Mouse (Mus musculus) frontal cortex, postnatal 25 days (tissue): Measurements from ENCODE around the gene Gm11983.
"Not testable (repeated sequence)": the region's sequence is repeated elsewhere in the genome, so short reads cannot be mapped to it uniquely, and the experiment has no call there.

Experiments
- DNase-seq, 2 experiments: peaks; one replicate each; pipeline ENCODE4 v3.0.0; 2022; ENCODE audit warnings: low spot score in 2 of 2

Gm11983 gene

GRCm38 (mm10) chr11:6837554-6837953, at the start of gene Gm11983:
Gene Gm11983 (minus strand): TSS chr11:6837654.
- no peak for DNase-seq

- not testable (repeated sequence) for DNase-seq
Observed at GRCm38 (mm10) chr11:6883045-6883444, 45.6 kb upstream of the Gm11983 start.

GRCm38 (mm10) chr11:6881614-6882013, 44.2 kb upstream of the Gm11983 start:
- no peak for DNase-seq

- no peak for DNase-seq
Observed at GRCm38 (mm10) chr11:6877740-6878139, 40.3 kb upstream of the Gm11983 start.

GRCm38 (mm10) chr11:6870947-6871346, 33.5 kb upstream of the Gm11983 start:
- no peak for DNase-seq

GRCm38 (mm10) chr11:6865536-6865935, 28.1 kb upstream of the Gm11983 start:
- DNase-seq: no peak

GRCm38 (mm10) chr11:6862185-6862584, 24.7 kb upstream of the Gm11983 start:
- DNase-seq: no peak

- no peak for DNase-seq
Observed at GRCm38 (mm10) chr11:6859898-6860858, 22.7 kb upstream of the Gm11983 start.

- DNase-seq: no peak
Observed at GRCm38 (mm10) chr11:6859096-6859495, 21.6 kb upstream of the Gm11983 start.

- no peak for DNase-seq
Observed at GRCm38 (mm10) chr11:6855942-6856341, 18.5 kb upstream of the Gm11983 start.

- not testable (repeated sequence) for DNase-seq
Observed at GRCm38 (mm10) chr11:6853366-6853765, 15.9 kb upstream of the Gm11983 start.

GRCm38 (mm10) chr11:6843831-6844230, 6.4 kb upstream of the Gm11983 start:
- DNase-seq: no peak

- no peak for DNase-seq
Observed at GRCm38 (mm10) chr11:6842160-6842559, 4.7 kb upstream of the Gm11983 start.

- no peak for DNase-seq
Observed at GRCm38 (mm10) chr11:6840775-6841174, 3.3 kb upstream of the Gm11983 start.

- no peak for DNase-seq
Observed at GRCm38 (mm10) chr11:6834636-6835035, 2.8 kb downstream of the Gm11983 start.

- no peak for DNase-seq
Observed at GRCm38 (mm10) chr11:6833731-6834130, 3.7 kb downstream of the Gm11983 start.

GRCm38 (mm10) chr11:6831931-6832330, 5.5 kb downstream of the Gm11983 start:
- no peak for DNase-seq

- no peak for DNase-seq
Observed at GRCm38 (mm10) chr11:6828196-6828595, 9.3 kb downstream of the Gm11983 start.

GRCm38 (mm10) chr11:6826157-6826556, 11.3 kb downstream of the Gm11983 start:
- DNase-seq: no peak

- no peak for DNase-seq
Observed at GRCm38 (mm10) chr11:6823176-6823575, 14.3 kb downstream of the Gm11983 start.

GRCm38 (mm10) chr11:6814486-6814885, 23.0 kb downstream of the Gm11983 start:
- DNase-seq: no peak

- DNase-seq: not testable (repeated sequence)
Observed at GRCm38 (mm10) chr11:6802879-6803278, 34.6 kb downstream of the Gm11983 start.

- DNase-seq: no peak
Observed at GRCm38 (mm10) chr11:6790690-6791089, 46.8 kb downstream of the Gm11983 start.
